In genomic region chr12:52381161-52381967, GRCm38 (mm10) we compare ENCODE assay signal across 9 mouse cellular contexts.
DNase-seq lines count a peak whose midpoint lies in the region; ATAC-seq and TF ChIP-seq lines count a peak whose summit lies in the region.
"Had no signal": no experiment of that assay in that cellular context is flagged by ENCODE, and none has a peak within 500 bp of the region (broad histone marks: within the 10 kb centered on the region; RNA-seq: fewer than 3 reads in every experiment).

No protein-coding gene starts in this region.

- H3K27me3 ChIP-seq in intestine, embryonic 14.5 days (replicated peaks; ENCODE audit: control insufficient read depth, insufficient read depth, low read length) = no peaks in the 10 kb centered on the region
- no peaks in the 10 kb centered on the region for H3K27me3 ChIP-seq in intestine, postnatal 0 days (replicated peaks; ENCODE audit: control insufficient read depth, insufficient read depth, low read length)
- no peaks in the 10 kb centered on the region for H3K27me3 ChIP-seq in hindbrain, embryonic 12.5 days
- 0 out of 2 replicates have a peak, but pooled peaks cover 2% of the 10 kb centered on the region for H3K27me3 ChIP-seq in midbrain, embryonic 16.5 days (ENCODE audit: control insufficient read depth, insufficient read depth, low read depth, low read length)

- H3K4me1 ChIP-seq in intestine, embryonic 14.5 days (replicated peaks; ENCODE audit: control insufficient read depth, insufficient read depth, low read length) = peaks cover 24% of the 10 kb centered on the region
- H3K4me1 ChIP-seq in intestine, postnatal 0 days (replicated peaks; ENCODE audit: control insufficient read depth, insufficient read depth, low read length) = 0 out of 2 replicates have a peak, but pooled peaks cover 14% of the 10 kb centered on the region
- peaks cover 36% of the 10 kb centered on the region for H3K4me1 ChIP-seq in hindbrain, embryonic 12.5 days
- H3K4me1 ChIP-seq in midbrain, embryonic 16.5 days (ENCODE audit: control insufficient read depth, insufficient read depth, low read length) = peaks cover 10% of the 10 kb centered on the region

- TF ChIP-seq CTCF in intestine, postnatal 0 days (IDR thresholded peaks at IDR 0.05; ENCODE audit: low read depth) = no peak
- TF ChIP-seq CTCF in brain, embryonic 14.5 days (IDR thresholded peaks at IDR 0.05; ENCODE audit: borderline replicate concordance, extremely low read depth, insufficient read depth, insufficient read length) = no peak

- peak; percentile 44 for ATAC-seq in intestine, embryonic 14.5 days (replicated peaks; ENCODE audit: low FRiP score, low TSS enrichment, low read depth)
- ATAC-seq in intestine, postnatal 0 days = no peak
- ATAC-seq in hindbrain, embryonic 12.5 days (ENCODE audit: low FRiP score) = peak; percentile 87
- ATAC-seq in midbrain, embryonic 16.5 days = peak; percentile 71; the same call in 1 of the 2 replicates
- no peak for ATAC-seq in megakaryocyte, adult 5-6 weeks (ENCODE audit: poor library complexity, severe bottlenecking)

- TF ChIP-seq POLR2A in brain, embryonic 14.5 days (IDR thresholded peaks at IDR 0.05; ENCODE audit: borderline replicate concordance, extremely low read depth, insufficient read depth, insufficient read length, poor library complexity, severe bottlenecking) = no peak

- peak; percentile 78 for DNase-seq in intestine, embryonic 14.5 days (ENCODE audit: low spot score)
- DNase-seq in brain, embryonic 14.5 days (ENCODE audit: low read depth) = peak; percentile 78
- DNase-seq in gastrocnemius, adult 8-10 months (ENCODE audit: low spot score in 2 of 2) = no peak
- DNase-seq in Muller cell, postnatal 12 days (ENCODE audit: inconsistent ontology term) = no peak

- H3K9ac ChIP-seq in intestine, embryonic 14.5 days (ENCODE audit: low read length) = no peak overlapping the region; the same call in 1 of the 2 replicates
- no peak overlapping the region for H3K9ac ChIP-seq in intestine, postnatal 0 days (ENCODE audit: low read depth, low read length)
- no peak overlapping the region for H3K9ac ChIP-seq in hindbrain, embryonic 12.5 days
- no peak overlapping the region; the same call in 1 of the 2 replicates for H3K9ac ChIP-seq in midbrain, embryonic 16.5 days (ENCODE audit: low read depth, low read length)

- peak overlapping the region; percentile 2; the same call in 1 of the 2 replicates for H3K27ac ChIP-seq in intestine, embryonic 14.5 days (ENCODE audit: low read depth)
- H3K27ac ChIP-seq in intestine, postnatal 0 days (ENCODE audit: low read depth, low read length) = no peak overlapping the region; the same call in 1 of the 2 replicates
- peak overlapping the region; percentile 85 for H3K27ac ChIP-seq in hindbrain, embryonic 12.5 days
- no peak overlapping the region for H3K27ac ChIP-seq in midbrain, embryonic 16.5 days (ENCODE audit: low read length)
- H3K27ac ChIP-seq: macrophage had no signal

- no peak overlapping the region for H3K4me3 ChIP-seq in intestine, embryonic 14.5 days (ENCODE audit: low read depth, low read length)
- no peak overlapping the region for H3K4me3 ChIP-seq in intestine, postnatal 0 days (ENCODE audit: low read depth, low read length)
- H3K4me3 ChIP-seq in hindbrain, embryonic 12.5 days = no peak overlapping the region
- no peak overlapping the region for H3K4me3 ChIP-seq in midbrain, embryonic 16.5 days (ENCODE audit: low read depth, low read length)

- no peaks in the 10 kb centered on the region for H3K9me3 ChIP-seq in intestine, embryonic 14.5 days (ENCODE audit: control insufficient read depth, low read length)
- no peaks in the 10 kb centered on the region for H3K9me3 ChIP-seq in intestine, postnatal 0 days (ENCODE audit: control insufficient read depth)
- no peaks in the 10 kb centered on the region for H3K9me3 ChIP-seq in hindbrain, embryonic 12.5 days (replicated peaks)
- H3K9me3 ChIP-seq in midbrain, embryonic 16.5 days (replicated peaks; ENCODE audit: control insufficient read depth, low read length, poor library complexity, severe bottlenecking) = no peaks in the 10 kb centered on the region

- H3K36me3 ChIP-seq in intestine, embryonic 14.5 days (ENCODE audit: control insufficient read depth, insufficient read depth, low read length) = no peaks in the 10 kb centered on the region
- no peaks in the 10 kb centered on the region for H3K36me3 ChIP-seq in intestine, postnatal 0 days (ENCODE audit: control insufficient read depth, insufficient read depth)
- H3K36me3 ChIP-seq in hindbrain, embryonic 12.5 days = no peaks in the 10 kb centered on the region
- no peaks in the 10 kb centered on the region for H3K36me3 ChIP-seq in midbrain, embryonic 16.5 days (ENCODE audit: control insufficient read depth, insufficient read depth, low read length)

- WGBS in intestine, embryonic 14.5 days = 32% methylated on average over 18 of the region's 18 CpGs
- 48% methylated on average over 18 of the region's 18 CpGs for WGBS in intestine, postnatal 0 days
- 34% methylated on average over 18 of the region's 18 CpGs for WGBS in hindbrain, embryonic 12.5 days
- 34% methylated on average over 18 of the region's 18 CpGs for WGBS in midbrain, embryonic 16.5 days

- peak overlapping the region; percentile 28 for H3K4me2 ChIP-seq in intestine, embryonic 14.5 days (ENCODE audit: low read length)
- no peak overlapping the region; the same call in 1 of the 2 replicates for H3K4me2 ChIP-seq in intestine, postnatal 0 days (replicated peaks; ENCODE audit: low read depth)
- H3K4me2 ChIP-seq in hindbrain, embryonic 12.5 days (replicated peaks) = peak overlapping the region; percentile 11; the same call in 1 of the 2 replicates
- no peak overlapping the region for H3K4me2 ChIP-seq in midbrain, embryonic 16.5 days (ENCODE audit: low read length)

Comparison
In these comparisons a context has a peak if more than half of its experiments do, and no peak if none do; other contexts are left out.
1. ATAC-seq: peak in intestine, embryonic 14.5 days (single experiment), hindbrain, embryonic 12.5 days (single experiment) and midbrain, embryonic 16.5 days (single experiment); none in intestine, postnatal 0 days (single experiment) and megakaryocyte, adult 5-6 weeks (single experiment).
2. H3K27ac ChIP-seq: peak in intestine, embryonic 14.5 days (single experiment) and hindbrain, embryonic 12.5 days (single experiment); none in intestine, postnatal 0 days (single experiment) and midbrain, embryonic 16.5 days (single experiment).
3. H3K4me2 ChIP-seq: peak in intestine, embryonic 14.5 days (single experiment) and hindbrain, embryonic 12.5 days (single experiment); none in intestine, postnatal 0 days (single experiment) and midbrain, embryonic 16.5 days (single experiment).
4. DNase-seq: peak in intestine, embryonic 14.5 days (single experiment) and brain, embryonic 14.5 days (single experiment); none in gastrocnemius, adult 8-10 months (0 of 2) and Muller cell, postnatal 12 days (single experiment).